Mouse (Mus musculus): ENCODE data around the gene Arf1. TPM values are rescaled to one million over a fixed set of nuclear protein-coding genes. Genes with fewer than 3 reads are reported as not detected.
A peak's percentile ranks its signal among the peaks of the same experiment; 100 is the strongest.

Arf1 gene
- polyA plus RNA-seq, 1 experiment, result 10.0 TPM

- peaks cover 14% of the 10 kb centered on the region for H3K36me3 ChIP-seq (ENCODE audit: control insufficient read depth)
- H3K4me3 ChIP-seq (replicated peaks), result no peak overlapping the region
- peaks cover 40% of the 10 kb centered on the region for H3K4me1 ChIP-seq (ENCODE audit: control insufficient read depth)
- H3K9me3 ChIP-seq (ENCODE audit: control insufficient read depth, low read length), result no peaks in the 10 kb centered on the region
- TF ChIP-seq TAL1 (IDR thresholded peaks at IDR 0.05; ENCODE audit: low read length) (no peak), GATA1 (IDR thresholded peaks at IDR 0.05; ENCODE audit: low read length) (no peak)
- H3K27me3 ChIP-seq (ENCODE audit: control insufficient read depth), result peaks cover 15% of the 10 kb centered on the region
Measured at GRCm38 (mm10) chr11:59230144-59230760, 2.2 kb upstream of the Arf1 start.

GRCm38 (mm10) chr11:59227604-59228121, 407 bp downstream of the Arf1 start:
- Histone ChIP-seq H3K27me3 (ENCODE audit: control insufficient read depth) (peaks cover under 1% of the 10 kb centered on the region), H3K4me3 (replicated peaks) (peak overlapping the region; percentile 88), H3K9me3 (ENCODE audit: control insufficient read depth, low read length) (no peaks in the 10 kb centered on the region), H3K36me3 (ENCODE audit: control insufficient read depth) (peaks cover 37% of the 10 kb centered on the region), H3K4me1 (ENCODE audit: control insufficient read depth) (peaks cover 65% of the 10 kb centered on the region)
- no peak for TF ChIP-seq GATA1 (IDR thresholded peaks at IDR 0.05; ENCODE audit: low read length)
- no peak for TF ChIP-seq TAL1 (IDR thresholded peaks at IDR 0.05; ENCODE audit: low read length)

- Histone ChIP-seq H3K4me1 (ENCODE audit: control insufficient read depth) (peaks cover 70% of the 10 kb centered on the region), H3K27me3 (ENCODE audit: control insufficient read depth) (no peaks in the 10 kb centered on the region), H3K4me3 (replicated peaks) (peak overlapping the region; percentile 88), H3K36me3 (ENCODE audit: control insufficient read depth) (peaks cover 43% of the 10 kb centered on the region), H3K9me3 (ENCODE audit: control insufficient read depth, low read length) (no peaks in the 10 kb centered on the region)
- TF ChIP-seq GATA1 (IDR thresholded peaks at IDR 0.05; ENCODE audit: low read length) (no peak), TAL1 (IDR thresholded peaks at IDR 0.05; ENCODE audit: low read length) (no peak)
Measured at GRCm38 (mm10) chr11:59226787-59227603, 1.1 kb downstream of the Arf1 start.

- H3K4me1 ChIP-seq (ENCODE audit: control insufficient read depth), result peaks cover 78% of the 10 kb centered on the region
- no peaks in the 10 kb centered on the region for H3K27me3 ChIP-seq (ENCODE audit: control insufficient read depth)
- H3K4me3 ChIP-seq (replicated peaks), result peak overlapping the region; percentile 88
- H3K9me3 ChIP-seq (ENCODE audit: control insufficient read depth, low read length), result no peaks in the 10 kb centered on the region
- no peak for TF ChIP-seq GATA1 (IDR thresholded peaks at IDR 0.05; ENCODE audit: low read length)
- TF ChIP-seq TAL1 (IDR thresholded peaks at IDR 0.05; ENCODE audit: low read length), result no peak
- H3K36me3 ChIP-seq (ENCODE audit: control insufficient read depth), result peaks cover 50% of the 10 kb centered on the region
Measured at GRCm38 (mm10) chr11:59226251-59226650, 1.8 kb downstream of the Arf1 start.

GRCm38 (mm10) chr11:59225167-59225566, 2.9 kb downstream of the Arf1 start:
- peak overlapping the region; percentile 6 for H3K4me3 ChIP-seq (replicated peaks)
- peaks cover 61% of the 10 kb centered on the region for H3K36me3 ChIP-seq (ENCODE audit: control insufficient read depth)
- no peaks in the 10 kb centered on the region for H3K9me3 ChIP-seq (ENCODE audit: control insufficient read depth, low read length)
- H3K27me3 ChIP-seq (ENCODE audit: control insufficient read depth), result no peaks in the 10 kb centered on the region
- no peak for TF ChIP-seq GATA1 (IDR thresholded peaks at IDR 0.05; ENCODE audit: low read length)
- no peak for TF ChIP-seq TAL1 (IDR thresholded peaks at IDR 0.05; ENCODE audit: low read length)
- H3K4me1 ChIP-seq (ENCODE audit: control insufficient read depth), result peaks cover 82% of the 10 kb centered on the region

- no peak for TF ChIP-seq GATA1 (IDR thresholded peaks at IDR 0.05; ENCODE audit: low read length)
- no peak for TF ChIP-seq TAL1 (IDR thresholded peaks at IDR 0.05; ENCODE audit: low read length)
- Histone ChIP-seq H3K4me1 (ENCODE audit: control insufficient read depth) (peaks cover 83% of the 10 kb centered on the region), H3K36me3 (ENCODE audit: control insufficient read depth) (peaks cover 68% of the 10 kb centered on the region), H3K9me3 (ENCODE audit: control insufficient read depth, low read length) (no peaks in the 10 kb centered on the region), H3K4me3 (replicated peaks) (no peak overlapping the region), H3K27me3 (ENCODE audit: control insufficient read depth) (no peaks in the 10 kb centered on the region)
Measured at GRCm38 (mm10) chr11:59224470-59224869, 3.6 kb downstream of the Arf1 start.

- no peak overlapping the region for H3K4me3 ChIP-seq (replicated peaks)
- no peaks in the 10 kb centered on the region for H3K27me3 ChIP-seq (ENCODE audit: control insufficient read depth)
- H3K9me3 ChIP-seq (ENCODE audit: control insufficient read depth, low read length), result no peaks in the 10 kb centered on the region; the same call in 1 of the 2 replicates
- peaks cover 80% of the 10 kb centered on the region for H3K4me1 ChIP-seq (ENCODE audit: control insufficient read depth)
- TF ChIP-seq GATA1 (IDR thresholded peaks at IDR 0.05; ENCODE audit: low read length), result no peak
- no peak for TF ChIP-seq TAL1 (IDR thresholded peaks at IDR 0.05; ENCODE audit: low read length)
- H3K36me3 ChIP-seq (ENCODE audit: control insufficient read depth), result peaks cover 72% of the 10 kb centered on the region
Measured at GRCm38 (mm10) chr11:59224025-59224424, 4.0 kb downstream of the Arf1 start.

GRCm38 (mm10) chr11:59222306-59222705, 5.8 kb downstream of the Arf1 start:
- TF ChIP-seq TAL1 (IDR thresholded peaks at IDR 0.05; ENCODE audit: low read length) (no peak), GATA1 (IDR thresholded peaks at IDR 0.05; ENCODE audit: low read length) (no peak)
- H3K27me3 ChIP-seq (ENCODE audit: control insufficient read depth), result no peaks in the 10 kb centered on the region
- peaks cover 88% of the 10 kb centered on the region for H3K36me3 ChIP-seq (ENCODE audit: control insufficient read depth)
- peaks cover 83% of the 10 kb centered on the region for H3K4me1 ChIP-seq (ENCODE audit: control insufficient read depth)
- no peak overlapping the region for H3K4me3 ChIP-seq (replicated peaks)
- H3K9me3 ChIP-seq (ENCODE audit: control insufficient read depth, low read length), result no peaks in the 10 kb centered on the region; the same call in 1 of the 2 replicates

- no peak overlapping the region for H3K4me3 ChIP-seq (replicated peaks)
- H3K4me1 ChIP-seq (ENCODE audit: control insufficient read depth), result peaks cover 78% of the 10 kb centered on the region
- H3K9me3 ChIP-seq (ENCODE audit: control insufficient read depth, low read length), result no peaks in the 10 kb centered on the region; the same call in 1 of the 2 replicates
- TF ChIP-seq TAL1 (IDR thresholded peaks at IDR 0.05; ENCODE audit: low read length) (no peak), GATA1 (IDR thresholded peaks at IDR 0.05; ENCODE audit: low read length) (no peak)
- peaks cover 92% of the 10 kb centered on the region for H3K36me3 ChIP-seq (ENCODE audit: control insufficient read depth)
- H3K27me3 ChIP-seq (ENCODE audit: control insufficient read depth), result no peaks in the 10 kb centered on the region
Measured at GRCm38 (mm10) chr11:59221604-59222003, 6.5 kb downstream of the Arf1 start.

All from erythroblast, embryonic 14.5 days (primary cell).